Mouse (Mus musculus): ENCODE results near the gene Pigk.

Pigk gene

GRCm38 (mm10) chr3:152733011-152733410 is 19.1 kb downstream of the Pigk start:
- DNase-seq, result no peak

GRCm38 (mm10) chr3:152733513-152733912 is 19.6 kb downstream of the Pigk start:
- DNase-seq, result no peak

- no peak for DNase-seq
Measured at GRCm38 (mm10) chr3:152734100-152734499, 20.2 kb downstream of the Pigk start.

- DNase-seq, result no peak
Measured at GRCm38 (mm10) chr3:152735601-152736250, 21.8 kb downstream of the Pigk start.

- no peak for DNase-seq
Measured at GRCm38 (mm10) chr3:152744301-152744700, 30.4 kb downstream of the Pigk start.

- no peak for DNase-seq
Measured at GRCm38 (mm10) chr3:152745611-152746010, 31.7 kb downstream of the Pigk start.

GRCm38 (mm10) chr3:152749461-152749871 is 35.6 kb downstream of the Pigk start:
- DNase-seq, result no peak

GRCm38 (mm10) chr3:152749881-152750280 is 36.0 kb downstream of the Pigk start:
- no peak for DNase-seq

GRCm38 (mm10) chr3:152752911-152753310 is 39.0 kb downstream of the Pigk start:
- DNase-seq, result no peak

GRCm38 (mm10) chr3:152753345-152753744 is 39.4 kb downstream of the Pigk start:
- no peak for DNase-seq

- DNase-seq, result peak in 1 of 2 experiments; percentile 39
Measured at GRCm38 (mm10) chr3:152753920-152754764, 40.2 kb downstream of the Pigk start.

GRCm38 (mm10) chr3:152755515-152755914 is 41.6 kb downstream of the Pigk start:
- no peak for DNase-seq

GRCm38 (mm10) chr3:152756896-152757295 is 43.0 kb downstream of the Pigk start:
- DNase-seq, result no peak

GRCm38 (mm10) chr3:152757464-152758393 is 43.8 kb downstream of the Pigk start:
- no peak for DNase-seq

- DNase-seq, result no peak
Measured at GRCm38 (mm10) chr3:152758500-152759032, 44.7 kb downstream of the Pigk start.

GRCm38 (mm10) chr3:152761116-152761515 is 47.2 kb downstream of the Pigk start:
- peak in 1 of 2 experiments; percentile 65 for DNase-seq

- DNase-seq, result no peak
Measured at GRCm38 (mm10) chr3:152761661-152762060, 47.8 kb downstream of the Pigk start.

GRCm38 (mm10) chr3:152762302-152762701 is 48.4 kb downstream of the Pigk start:
- no peak for DNase-seq

GRCm38 (mm10) chr3:152763139-152763882 is 49.4 kb downstream of the Pigk start:
- peak; percentile 60 to 74 for DNase-seq

- no peak for DNase-seq
Measured at GRCm38 (mm10) chr3:152764516-152765312, 50.8 kb downstream of the Pigk start.

GRCm38 (mm10) chr3:152767485-152767884 is 53.6 kb downstream of the Pigk start:
- DNase-seq, result no peak
